Mouse (Mus musculus): Measurements from ENCODE around the gene Gsap. TPM values are rescaled to one million over a fixed set of nuclear protein-coding genes. Genes with fewer than 3 reads are reported as not detected.
"Not testable (repeated sequence)": the region's sequence is repeated elsewhere in the genome, so short reads cannot be mapped to it uniquely, and the experiment has no call there.

Gene Gsap
- total RNA-seq, 2 experiments from 2014 or later, result 4.7 to 4.9 TPM

DNA sequence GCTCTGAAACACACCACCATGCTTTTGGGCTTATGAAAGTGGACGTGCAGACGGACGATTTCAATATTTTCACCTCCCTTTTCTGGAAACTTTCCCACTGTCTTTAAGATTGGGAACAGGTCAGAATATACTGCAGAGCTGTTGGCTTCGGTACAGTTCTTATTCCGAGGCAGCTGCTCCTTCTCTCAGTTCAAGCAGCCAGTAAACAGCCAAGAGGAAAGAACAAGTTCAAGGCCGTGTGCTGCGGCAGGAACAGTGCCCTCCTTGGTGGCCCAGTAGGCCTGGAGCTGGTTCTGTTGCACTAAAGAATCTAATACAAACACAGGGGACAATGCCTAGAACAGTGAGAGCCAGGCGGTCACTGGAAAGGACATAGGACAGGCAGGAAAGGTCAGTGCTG, 104.5 kb downstream of the Gsap start:
- intact Hi-C loops (cut with DNase I), result no loop called here
- DNase-seq, result no peak

DNA sequence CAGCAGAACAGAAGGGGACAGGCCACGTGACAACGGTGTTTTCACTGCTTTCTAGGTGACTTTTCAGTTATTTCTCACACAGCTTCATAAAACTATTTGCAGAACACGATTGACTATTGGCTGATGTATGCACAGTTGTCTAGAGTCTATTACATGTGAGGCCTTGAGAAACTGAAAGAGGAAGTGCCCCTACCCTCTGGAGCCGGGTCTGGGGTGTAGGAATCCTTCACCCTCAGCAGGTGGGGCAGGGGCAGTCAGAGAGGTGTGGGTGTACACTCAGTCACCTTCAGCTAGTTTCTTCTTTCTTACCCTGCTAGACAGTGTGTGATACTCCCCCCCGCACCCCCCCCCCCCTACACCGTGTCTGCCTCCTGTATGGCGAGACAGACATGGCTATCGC, 109.6 kb downstream of the Gsap start:
- intact Hi-C loops (cut with DNase I), result no loop called here
- no peak for DNase-seq

- intact Hi-C loops (cut with DNase I), result no loop called here
- no peak for DNase-seq
These were observed 113.2 kb downstream of the Gsap start for GRCm38 (mm10) chr5:21299076-21299755.

GRCm38 (mm10) chr5:21300058-21300457, 114.0 kb downstream of the Gsap start:
- intact Hi-C loops (cut with DNase I), result no loop called here
- no peak for DNase-seq

DNA sequence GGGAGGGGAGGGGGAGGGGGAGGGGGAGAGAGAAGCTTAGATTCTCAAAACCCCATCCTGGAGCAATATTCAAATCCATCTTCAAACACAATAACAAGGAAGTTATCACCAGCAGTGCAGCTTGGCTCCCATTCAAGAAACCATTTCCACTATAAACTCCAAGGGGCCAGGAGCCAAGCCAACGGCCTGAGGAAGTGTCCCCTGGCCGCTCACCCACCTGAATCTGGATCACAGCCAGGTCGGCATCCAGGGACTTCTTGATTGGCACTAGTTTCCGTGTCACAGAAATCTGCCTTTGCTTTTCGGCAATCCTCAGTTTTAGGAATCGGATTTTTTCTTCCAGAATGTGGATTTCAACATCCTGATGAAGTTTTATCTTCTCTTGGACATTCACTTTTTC, 115.0 kb downstream of the Gsap start:
- intact Hi-C loops (cut with DNase I), result no loop called here

DNA sequence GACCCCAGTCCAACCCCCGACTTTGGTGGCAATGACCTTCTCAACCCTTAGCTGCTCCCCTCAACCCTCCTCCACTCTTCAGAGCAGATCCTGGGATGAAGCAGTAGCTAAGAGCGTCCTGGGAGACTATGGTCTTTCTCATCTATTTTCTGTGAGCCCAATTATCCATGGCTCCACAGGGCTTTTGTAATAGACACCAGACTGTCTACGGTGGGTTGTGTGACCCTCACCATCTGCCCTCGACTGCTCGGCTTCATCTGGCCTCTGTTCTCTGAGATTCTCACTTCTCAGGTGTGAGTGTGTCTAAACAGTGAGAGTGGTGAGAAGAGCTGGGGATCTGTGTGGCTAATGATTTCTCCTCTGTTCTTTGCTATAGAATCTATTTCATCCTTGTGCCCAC, 121.1 kb downstream of the Gsap start:
- DNase-seq, result no peak
- intact Hi-C loops (cut with DNase I), result no loop called here

More for the DNA sequence above, 115.0 kb downstream of the Gsap start:
- peak; percentile 37 to 43 for DNase-seq

DNA sequence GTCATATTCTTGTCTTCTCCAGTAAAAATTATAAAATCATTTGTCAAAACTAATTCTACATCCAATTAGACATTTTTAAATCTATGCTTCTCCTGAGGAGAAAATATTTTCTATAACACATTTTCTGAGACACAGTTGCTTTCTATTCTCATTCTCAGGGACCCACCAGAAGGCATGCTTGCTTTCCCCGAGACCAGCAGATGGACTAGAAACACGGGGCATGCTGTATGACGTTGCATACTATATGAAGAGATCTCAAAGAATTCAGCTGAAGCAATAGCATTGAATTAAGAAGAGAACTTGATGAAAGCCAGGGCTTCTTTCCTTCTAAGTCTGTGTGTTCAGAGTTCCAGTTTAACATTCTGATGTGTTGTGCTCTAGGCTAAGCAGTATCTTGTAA, 128.6 kb downstream of the Gsap start:
- intact Hi-C loops (cut with DNase I), result no loop called here
- DNase-seq, result no peak

GRCm38 (mm10) chr5:21320138-21320537, 134.1 kb downstream of the Gsap start:
- intact Hi-C loops (cut with DNase I), result no loop called here
- DNase-seq, result no peak

- intact Hi-C loops (cut with DNase I), result loop anchor here (2.0 to 5.0 kb wide), 2 partner anchors 96 to 256 kb away; no protein-coding TSS in a partner anchor
- DNase-seq, result peak; percentile 63 to 79
These were observed 140.4 kb downstream of the Gsap start for GRCm38 (mm10) chr5:21326494-21326893.

DNA sequence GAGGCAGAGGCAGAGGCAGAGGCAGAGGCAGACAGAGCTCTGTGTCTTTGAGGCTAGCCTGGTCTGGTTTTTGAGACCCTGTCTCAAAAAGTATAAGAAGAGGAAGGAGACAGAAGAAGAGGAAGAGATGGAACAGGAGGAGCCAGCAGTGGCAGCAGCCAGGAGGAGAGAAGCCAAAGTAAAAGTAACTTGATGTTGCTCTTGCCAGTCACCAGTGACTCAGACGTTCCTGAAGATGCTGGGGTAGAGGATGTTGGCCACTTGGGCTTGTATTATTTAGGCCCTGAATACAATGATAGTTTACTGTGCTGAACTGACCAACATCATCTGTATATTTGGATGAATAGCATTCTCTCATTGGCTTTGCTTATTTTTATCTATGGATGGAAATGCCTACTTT, 142.5 kb downstream of the Gsap start:
- peak in 1 of 2 experiments; percentile 13 for DNase-seq
- intact Hi-C loops (cut with DNase I), result loop anchor here (5.0 kb wide), 1 partner anchor 254 kb away; no protein-coding TSS in a partner anchor

GRCm38 (mm10) chr5:21329672-21330665, 143.9 kb downstream of the Gsap start:
- intact Hi-C loops (cut with DNase I), result loop anchor here (5.0 kb wide), 2 partner anchors 42 to 252 kb away; partner anchors contain the start of gene Fgl2
- peak; percentile 15 to 39 for DNase-seq

- DNase-seq, result peak in 1 of 2 experiments; percentile 48
- intact Hi-C loops (cut with DNase I), result loop anchor here (5.0 kb wide), 1 partner anchor 41 kb away; the partner anchor contains the start of gene Fgl2
These were observed 145.6 kb downstream of the Gsap start for GRCm38 (mm10) chr5:21331656-21332055.

DNA sequence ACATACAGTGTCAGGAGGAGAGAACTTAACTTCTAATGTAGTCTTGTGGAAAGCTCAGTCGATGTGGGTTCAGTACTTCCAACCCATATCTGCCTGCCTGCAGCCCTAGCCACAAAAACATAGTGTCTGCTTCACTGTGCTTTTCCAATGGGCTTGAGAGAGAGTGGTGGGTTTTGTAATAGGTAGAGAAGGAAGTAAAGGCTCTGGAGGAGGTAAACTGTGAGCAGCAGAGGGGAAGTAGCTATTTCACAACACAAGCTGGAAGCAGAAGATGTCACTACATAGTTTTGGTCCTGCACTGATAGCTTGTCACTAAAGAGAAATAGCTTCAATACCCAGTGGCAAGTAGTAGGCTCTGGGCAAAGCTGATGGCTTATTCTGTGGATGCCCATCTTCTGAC, 146.1 kb downstream of the Gsap start:
- intact Hi-C loops (cut with DNase I), result loop anchor here (5.0 kb wide), 1 partner anchor 40 kb away; the partner anchor contains the start of gene Fgl2
- DNase-seq, result no peak

GRCm38 (mm10) chr5:21342265-21342664, 156.2 kb downstream of the Gsap start:
- DNase-seq; intact Hi-C loops (cut with DNase I): not testable (repeated sequence)

DNA sequence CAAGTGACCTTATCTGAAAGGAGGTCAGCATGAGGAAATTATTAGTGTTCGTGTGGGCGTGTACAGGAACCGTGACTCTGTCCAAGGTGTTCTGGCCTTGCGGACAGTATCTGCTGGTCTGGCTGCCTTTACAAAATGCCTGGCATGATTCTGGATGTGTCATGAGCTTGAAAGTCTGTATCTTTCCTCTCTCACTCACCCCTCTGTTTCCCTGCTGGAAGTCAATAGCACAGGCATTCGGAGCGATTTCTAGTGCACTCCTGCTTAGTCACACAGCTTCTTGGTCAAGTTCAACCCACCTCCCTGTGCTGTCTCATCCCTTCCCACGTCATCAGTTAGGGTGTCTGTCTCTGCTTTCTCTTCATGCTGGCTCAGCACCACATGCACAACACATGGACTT, 162.3 kb downstream of the Gsap start:
- intact Hi-C loops (cut with DNase I), result no loop called here
- peak; percentile 16 to 33 for DNase-seq

GRCm38 (mm10) chr5:21351678-21352077, 165.6 kb downstream of the Gsap start:
- intact Hi-C loops (cut with DNase I), result no loop called here
- no peak for DNase-seq

- intact Hi-C loops (cut with DNase I), result no loop called here
- DNase-seq, result no peak
These were observed 172.6 kb downstream of the Gsap start for GRCm38 (mm10) chr5:21358648-21359047.

DNA sequence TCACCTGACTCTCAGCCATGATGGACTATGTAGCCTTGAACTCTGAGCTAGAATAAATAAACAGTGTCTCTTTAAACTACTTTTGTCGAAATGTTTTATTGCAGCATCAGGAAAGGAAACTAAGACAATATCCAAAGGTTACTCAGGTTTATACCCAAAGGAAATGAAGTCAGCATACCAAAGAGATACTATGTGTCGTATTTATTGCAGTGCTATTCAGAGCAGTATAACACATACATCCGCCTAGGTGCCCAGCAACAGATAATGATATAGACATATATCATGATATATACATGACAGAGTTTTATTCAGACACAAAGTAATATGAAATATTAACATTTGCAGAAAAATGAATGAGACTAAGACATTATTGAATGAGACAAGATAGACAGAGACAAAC, 177.3 kb downstream of the Gsap start:
- DNase-seq, result no peak
- intact Hi-C loops (cut with DNase I), result no loop called here

Measured in heart, postnatal 14 days (tissue).